In the genomic region with DNA sequence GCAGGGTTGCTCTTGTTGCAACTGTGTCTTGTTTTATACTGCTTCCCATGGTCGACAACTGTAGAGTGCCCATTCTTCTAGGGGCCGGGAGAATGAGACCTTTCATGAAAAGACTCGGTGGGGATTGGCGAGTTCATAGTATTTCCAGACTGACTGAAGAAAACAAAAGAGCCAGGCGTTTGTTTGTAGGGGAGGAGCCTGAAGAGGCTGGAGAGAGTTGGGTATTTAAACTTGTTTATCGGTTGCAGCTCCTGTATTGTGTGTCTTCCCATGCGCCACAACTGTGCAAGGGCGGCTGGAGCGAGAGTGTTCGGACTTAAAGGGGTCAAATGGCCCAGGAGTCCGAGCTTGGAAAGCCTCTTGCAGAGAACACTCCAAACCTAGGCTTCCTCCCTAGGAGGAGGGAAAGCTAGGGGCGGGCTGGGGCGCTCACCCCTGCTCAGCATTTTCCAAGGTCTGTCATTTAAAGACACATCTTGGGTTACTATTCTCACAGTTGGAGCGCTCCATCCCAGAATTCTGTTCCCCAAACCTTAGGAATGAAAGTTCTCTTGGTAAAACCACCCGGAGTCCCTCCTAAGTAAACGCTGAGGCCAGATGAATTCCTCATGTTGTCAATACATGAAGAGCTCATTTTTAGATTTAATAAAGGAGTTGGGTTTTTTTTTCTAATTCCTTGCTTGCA, we compare ENCODE assay signal across 9 mouse cellular contexts. TPM values are rescaled to one million over a fixed set of nuclear protein-coding genes. Genes with fewer than 3 reads are reported as not detected.
A peak's percentile ranks its signal among the peaks of the same experiment; 100 is the strongest.
DNase-seq lines count a peak whose midpoint lies in the region; ATAC-seq and TF ChIP-seq lines count a peak whose summit lies in the region.
"Had no signal": no experiment of that assay in that cellular context is flagged by ENCODE, and none has a peak within 500 bp of the region (broad histone marks: within the 10 kb centered on the region; RNA-seq: fewer than 3 reads in every experiment).

No protein-coding gene starts in this region.

- H3K36me3 ChIP-seq in kidney, embryonic 16.5 days (ENCODE audit: insufficient read depth, low read length): no peaks in the 10 kb centered on the region
- no peaks in the 10 kb centered on the region for H3K36me3 ChIP-seq in heart, embryonic 16.5 days (ENCODE audit: control insufficient read depth, insufficient read depth)
- no peaks in the 10 kb centered on the region for H3K36me3 ChIP-seq in liver, postnatal 0 days (replicated peaks; ENCODE audit: insufficient read depth, low read length)

- peaks cover 30% of the 10 kb centered on the region for H3K27me3 ChIP-seq in kidney, embryonic 16.5 days (ENCODE audit: insufficient read depth, low read length)
- H3K27me3 ChIP-seq in heart, embryonic 16.5 days (ENCODE audit: control insufficient read depth, insufficient read depth, low read length): no peaks in the 10 kb centered on the region
- H3K27me3 ChIP-seq in liver, postnatal 0 days (ENCODE audit: insufficient read depth, low read length): no peaks in the 10 kb centered on the region

- no peak for TF ChIP-seq POLR2A in brain, embryonic 14.5 days (IDR thresholded peaks at IDR 0.05; ENCODE audit: borderline replicate concordance, extremely low read depth, insufficient read depth, insufficient read length, poor library complexity, severe bottlenecking)

- WGBS in kidney, embryonic 16.5 days: 7% methylated on average over 16 of the region's 16 CpGs
- WGBS in heart, embryonic 16.5 days: 14% methylated on average over 16 of the region's 16 CpGs
- WGBS in liver, postnatal 0 days (ENCODE audit: insufficient replicate concordance): 8% methylated on average over 16 of the region's 16 CpGs

- no peak overlapping the region for H3K9ac ChIP-seq in kidney, embryonic 16.5 days (replicated peaks; ENCODE audit: low read length)
- peak overlapping the region; percentile 54 for H3K9ac ChIP-seq in heart, embryonic 16.5 days (ENCODE audit: low read length)
- H3K9ac ChIP-seq in liver, postnatal 0 days (replicated peaks): peak overlapping the region; percentile 19; the same call in 1 of the 2 replicates

- no peaks in the 10 kb centered on the region for H3K9me3 ChIP-seq in kidney, embryonic 16.5 days (ENCODE audit: low read length)
- H3K9me3 ChIP-seq in heart, embryonic 16.5 days (replicated peaks; ENCODE audit: control insufficient read depth, low read length): no peaks in the 10 kb centered on the region
- H3K9me3 ChIP-seq in liver, postnatal 0 days (ENCODE audit: low read length): no peaks in the 10 kb centered on the region

- 0 out of 2 replicates have a peak overlapping the region, but pooled peaks have one; percentile 0 for H3K4me3 ChIP-seq in kidney, embryonic 16.5 days (ENCODE audit: low read length)
- peak overlapping the region; percentile 40 for H3K4me3 ChIP-seq in heart, embryonic 16.5 days (ENCODE audit: low read length)
- peak overlapping the region; percentile 36 for H3K4me3 ChIP-seq in liver, postnatal 0 days (ENCODE audit: low read depth, low read length)

- ATAC-seq in kidney, embryonic 16.5 days (ENCODE audit: low FRiP score, low TSS enrichment): no peak
- no peak for ATAC-seq in heart, embryonic 16.5 days (replicated peaks; ENCODE audit: extremely low read depth, insufficient read depth, low FRiP score)
- no peak for ATAC-seq in liver, postnatal 0 days
- ATAC-seq in cerebellum, adult (ENCODE audit: insufficient number of reproducible peaks, low FRiP score, low TSS enrichment): no peak
- ATAC-seq: Patski had no signal

- DNase-seq in kidney, adult 8-10 months: no peak
- DNase-seq in brain, embryonic 14.5 days (ENCODE audit: low read depth): peak; percentile 76
- peak; percentile 24 for DNase-seq in liver, postnatal 0 days
- no peak for DNase-seq in layer of hippocampus, adult 8-10 months (ENCODE audit: low spot score in 2 of 2)
- DNase-seq in cerebellum, adult 18-20 months: no peak

- H3K27ac ChIP-seq in kidney, embryonic 16.5 days (ENCODE audit: low read length): no peak overlapping the region
- H3K27ac ChIP-seq in heart, embryonic 16.5 days (ENCODE audit: low read length): no peak overlapping the region
- 0 out of 2 replicates have a peak overlapping the region, but pooled peaks have one; percentile 20 for H3K27ac ChIP-seq in liver, postnatal 0 days (ENCODE audit: low read depth)

- no peak for TF ChIP-seq EP300 in liver, postnatal 0 days (IDR thresholded peaks at IDR 0.05; ENCODE audit: low read depth)

- 0 out of 2 replicates have a peak, but pooled peaks cover 3% of the 10 kb centered on the region for H3K4me1 ChIP-seq in kidney, embryonic 16.5 days (ENCODE audit: insufficient read depth, low read length)
- H3K4me1 ChIP-seq in heart, embryonic 16.5 days (ENCODE audit: control insufficient read depth, insufficient read depth, low read length): peaks cover 7% of the 10 kb centered on the region
- H3K4me1 ChIP-seq in liver, postnatal 0 days (ENCODE audit: insufficient read depth): peaks cover 8% of the 10 kb centered on the region; the same call in 1 of the 2 replicates

- TF ChIP-seq CTCF in brain, embryonic 14.5 days (IDR thresholded peaks at IDR 0.05; ENCODE audit: borderline replicate concordance, extremely low read depth, insufficient read depth, insufficient read length): no peak
- TF ChIP-seq CTCF in liver, postnatal 0 days (IDR thresholded peaks at IDR 0.05; ENCODE audit: low read depth): no peak

- H3K4me2 ChIP-seq in kidney, embryonic 16.5 days (replicated peaks; ENCODE audit: low read depth, low read length): no peak overlapping the region; the same call in 1 of the 2 replicates
- peak overlapping the region; percentile 64 for H3K4me2 ChIP-seq in heart, embryonic 16.5 days (ENCODE audit: low read depth, low read length)
- peak overlapping the region; percentile 64 for H3K4me2 ChIP-seq in liver, postnatal 0 days (ENCODE audit: low read depth, low read length)

RNA-seq across cellular contexts. Expression of a gene that starts 5.3 kb away (rescaled TPM):
- 40.8 and 44.4 TPM in 2 replicates for polyA plus RNA-seq in kidney, embryonic 16.5 days (2015; fragmentation: Nextera tagmentation; extraction: Ambion mirVana)
- polyA plus RNA-seq in brain, embryonic 14.5 days (2012; rRNA removed): 22.0 and 22.6 TPM in 2 replicates
- polyA plus RNA-seq in heart, embryonic 16.5 days (2015; fragmentation: Nextera tagmentation; extraction: Ambion mirVana): 33.1 and 33.5 TPM in 2 replicates
- 29.7 and 31.3 TPM in 2 replicates for polyA plus RNA-seq in liver, postnatal 0 days (2015; fragmentation: Nextera tagmentation; extraction: Ambion mirVana)
- not detected for total RNA-seq in layer of hippocampus, adult 8-10 months (2022)

RNA-seq across cellular contexts. Expression of a gene that starts 43.8 kb away (rescaled TPM):
- polyA plus RNA-seq in kidney, embryonic 16.5 days (2015; fragmentation: Nextera tagmentation; extraction: Ambion mirVana): 121 and 125 TPM in 2 replicates
- 199 and 246 TPM in 2 replicates for polyA plus RNA-seq in brain, embryonic 14.5 days (2012; rRNA removed)
- polyA plus RNA-seq in heart, embryonic 16.5 days (2015; fragmentation: Nextera tagmentation; extraction: Ambion mirVana): 60.9 and 69.8 TPM in 2 replicates
- 23.4 and 26.3 TPM in 2 replicates for polyA plus RNA-seq in liver, postnatal 0 days (2015; fragmentation: Nextera tagmentation; extraction: Ambion mirVana)
- total RNA-seq in layer of hippocampus, adult 8-10 months (2022): 100 to 1,000 TPM in 1 of 4 experiments, 10 to 100 TPM in 3; 54.1 to 108 (median 82.0) TPM

Comparison
In these comparisons a context has a peak if more than half of its experiments do, and no peak if none do; other contexts are left out.
1. DNase-seq: peak in brain, embryonic 14.5 days (single experiment) and liver, postnatal 0 days (single experiment); none in kidney, adult 8-10 months (0 of 2), layer of hippocampus, adult 8-10 months (0 of 2) and cerebellum, adult 18-20 months (0 of 2).
2. Peak in every context shown above with its lines, with median percentiles within 50 percentile points of each other: H3K4me3 ChIP-seq.